Mouse (Mus musculus): ENCODE data around the gene Grik3.

- TF ChIP-seq HCFC1 (IDR thresholded peaks at IDR 0.05; ENCODE audit: borderline replicate concordance, insufficient read depth, low read length) = no peak
- TF ChIP-seq ZNF384 (IDR thresholded peaks at IDR 0.05; ENCODE audit: low read depth, low read length) = no peak
- no peak for TF ChIP-seq ZC3H11A (IDR thresholded peaks at IDR 0.05; ENCODE audit: borderline replicate concordance, low read depth, low read length)
Observed at GRCm38 (mm10) chr4:125492122-125492505, 1.6 kb downstream of the Grik3 start.
